Mouse (Mus musculus): ENCODE measurements around the gene Mettl2. TPM values are rescaled to one million over a fixed set of nuclear protein-coding genes. Genes with fewer than 3 reads are reported as not detected.
A peak's percentile ranks its signal among the peaks of the same experiment; 100 is the strongest.

Mettl2 gene
- polyA plus RNA-seq, 1 experiment from 2014 or later: 43.2 TPM

- WGBS: under 1% methylated on average over 54 of the region's 60 CpGs
- Histone ChIP-seq H3K4me2 (ENCODE audit: low read depth, low read length, severe bottlenecking) (peak overlapping the region; percentile 82), H3K4me1 (replicated peaks; ENCODE audit: control insufficient read depth, insufficient read depth, low read length) (no peaks in the 10 kb centered on the region; the same call in 1 of the 2 replicates), H3K27me3 (ENCODE audit: control insufficient read depth, insufficient read depth, low read length) (no peaks in the 10 kb centered on the region), H3K4me3 (ENCODE audit: low read depth, low read length) (peak overlapping the region; percentile 94), H3K27ac (ENCODE audit: low read depth, low read length) (peak overlapping the region; percentile 88), H3K9ac (ENCODE audit: low read length) (peak overlapping the region; percentile 99), H3K36me3 (ENCODE audit: control insufficient read depth, insufficient read depth, low read length) (peaks cover 8% of the 10 kb centered on the region; the same call in 1 of the 2 replicates), H3K9me3 (ENCODE audit: control insufficient read depth, low read length) (no peaks in the 10 kb centered on the region; the same call in 1 of the 2 replicates)
- ATAC-seq (replicated peaks; ENCODE audit: low FRiP score): peak; percentile 98
- peak; percentile 99 for DNase-seq (ENCODE audit: low spot score)
Observed at GRCm38 (mm10) chr11:105181126-105181637, 55.0 kb downstream of the Mettl2 start.

DNA sequence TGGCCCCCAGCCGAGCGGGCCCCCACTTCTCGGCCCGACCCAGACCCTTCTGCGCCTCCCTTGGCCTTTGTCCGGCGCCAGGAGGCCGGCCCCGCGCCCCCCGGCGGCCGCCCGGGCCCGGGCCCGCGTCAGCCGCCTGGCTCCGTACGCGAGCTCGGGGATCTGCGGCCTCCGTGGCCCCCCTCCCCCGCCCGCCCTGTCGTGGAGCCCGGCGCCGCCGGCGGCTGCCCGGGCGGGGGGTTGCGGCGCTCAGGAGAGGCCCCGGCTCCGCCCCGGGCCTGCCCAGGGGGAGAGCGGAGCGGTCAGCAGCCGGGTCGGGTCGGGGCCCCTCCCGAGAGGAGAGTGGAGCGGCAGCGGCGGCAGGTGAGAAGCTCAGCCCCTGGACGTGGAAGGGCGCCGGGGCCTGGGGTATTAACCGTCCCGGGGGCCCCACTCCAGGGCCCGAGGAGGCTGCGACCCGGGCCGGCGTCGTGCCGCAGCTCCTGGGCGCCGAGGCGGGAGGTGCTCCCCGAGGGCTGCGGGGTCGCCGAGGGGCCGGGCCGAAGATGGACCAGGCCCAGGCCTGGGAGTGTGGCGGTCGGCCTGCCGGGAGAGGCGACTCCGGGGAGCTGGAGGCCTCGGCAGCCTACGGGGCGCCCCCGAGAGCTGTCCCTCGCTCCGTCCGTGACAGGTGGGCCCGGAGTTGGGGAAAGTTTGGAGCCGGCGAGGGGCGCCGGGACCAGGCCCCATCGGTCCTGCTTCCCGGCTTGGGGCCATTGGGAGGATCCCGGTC, 55.6 kb downstream of the Mettl2 start:
- Histone ChIP-seq H3K4me2 (ENCODE audit: low read depth, low read length, severe bottlenecking) (peak overlapping the region; percentile 57), H3K9ac (ENCODE audit: low read length) (peak overlapping the region; percentile 99), H3K9me3 (ENCODE audit: control insufficient read depth, low read length) (no peaks in the 10 kb centered on the region; the same call in 1 of the 2 replicates), H3K27ac (ENCODE audit: low read depth, low read length) (peak overlapping the region; percentile 88), H3K27me3 (ENCODE audit: control insufficient read depth, insufficient read depth, low read length) (no peaks in the 10 kb centered on the region), H3K36me3 (ENCODE audit: control insufficient read depth, insufficient read depth, low read length) (peaks cover 8% of the 10 kb centered on the region; the same call in 1 of the 2 replicates), H3K4me3 (ENCODE audit: low read depth, low read length) (peak overlapping the region; percentile 94), H3K4me1 (replicated peaks; ENCODE audit: control insufficient read depth, insufficient read depth, low read length) (no peaks in the 10 kb centered on the region; the same call in 1 of the 2 replicates)
- WGBS: 4% methylated on average over 60 of the region's 89 CpGs
- peak; percentile 77 for ATAC-seq (replicated peaks; ENCODE audit: low FRiP score)
- peak; percentile 78 for DNase-seq (ENCODE audit: low spot score)

DNA sequence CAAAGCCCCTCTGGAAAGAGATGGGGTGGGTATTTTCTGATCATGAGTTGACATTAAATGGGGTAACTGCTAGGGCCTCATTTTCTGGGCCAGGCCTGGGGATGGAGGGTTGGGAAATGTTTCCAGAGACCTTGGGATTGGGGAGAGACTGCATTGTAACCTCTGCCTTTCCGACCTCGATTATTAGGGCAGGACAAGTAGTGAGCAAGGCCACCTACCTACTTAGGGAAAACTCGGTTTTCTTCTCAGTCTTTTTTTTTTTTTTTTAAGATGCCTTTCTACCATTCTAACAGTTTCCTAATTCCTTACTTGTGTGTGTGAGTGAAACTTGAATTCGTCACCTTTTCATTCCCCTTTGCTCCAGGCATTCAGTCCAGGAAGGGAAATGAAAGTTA, 56.2 kb downstream of the Mettl2 start:
- peak overlapping the region; percentile 57 for H3K4me2 ChIP-seq (ENCODE audit: low read depth, low read length, severe bottlenecking)
- no peak for ATAC-seq (replicated peaks; ENCODE audit: low FRiP score)

GRCm38 (mm10) chr11:105184678-105185077, 58.5 kb downstream of the Mettl2 start:
- no peak overlapping the region for H3K9ac ChIP-seq (ENCODE audit: low read length)
- no peaks in the 10 kb centered on the region for H3K9me3 ChIP-seq (ENCODE audit: control insufficient read depth, low read length)
- WGBS: 92% methylated on average over 3 of the region's 3 CpGs
- no peak for ATAC-seq (replicated peaks; ENCODE audit: low FRiP score)
- H3K4me1 ChIP-seq (replicated peaks; ENCODE audit: control insufficient read depth, insufficient read depth, low read length): no peaks in the 10 kb centered on the region; the same call in 1 of the 2 replicates
- no peak overlapping the region for H3K4me2 ChIP-seq (ENCODE audit: low read depth, low read length, severe bottlenecking)
- H3K36me3 ChIP-seq (ENCODE audit: control insufficient read depth, insufficient read depth, low read length): peaks cover 8% of the 10 kb centered on the region; the same call in 1 of the 2 replicates
- H3K27me3 ChIP-seq (ENCODE audit: control insufficient read depth, insufficient read depth, low read length): no peaks in the 10 kb centered on the region
- DNase-seq (ENCODE audit: low spot score): no peak
- no peak overlapping the region for H3K4me3 ChIP-seq (ENCODE audit: low read depth, low read length)
- no peak overlapping the region for H3K27ac ChIP-seq (ENCODE audit: low read depth, low read length)

More for the DNA sequence above, 56.2 kb downstream of the Mettl2 start:
- DNase-seq (ENCODE audit: low spot score): no peak
- no peaks in the 10 kb centered on the region; the same call in 1 of the 2 replicates for H3K9me3 ChIP-seq (ENCODE audit: control insufficient read depth, low read length)
- no peaks in the 10 kb centered on the region for H3K27me3 ChIP-seq (ENCODE audit: control insufficient read depth, insufficient read depth, low read length)
- peak overlapping the region; percentile 94 for H3K4me3 ChIP-seq (ENCODE audit: low read depth, low read length)
- H3K27ac ChIP-seq (ENCODE audit: low read depth, low read length): peak overlapping the region; percentile 88; the same call in 1 of the 2 replicates
- no peaks in the 10 kb centered on the region; the same call in 1 of the 2 replicates for H3K4me1 ChIP-seq (replicated peaks; ENCODE audit: control insufficient read depth, insufficient read depth, low read length)
- 8% methylated on average over 4 of the region's 4 CpGs for WGBS
- H3K36me3 ChIP-seq (ENCODE audit: control insufficient read depth, insufficient read depth, low read length): peaks cover 8% of the 10 kb centered on the region; the same call in 1 of the 2 replicates
- H3K9ac ChIP-seq (ENCODE audit: low read length): peak overlapping the region; percentile 99

Other genes with a start within 250 kb of the Mettl2 start
- gene Efcab3, start 62.8 kb upstream of the Mettl2 start, polyA plus RNA-seq (2014; fragmentation: Nextera tagmentation; extraction: Ambion mirVana): not detected in 2 replicates
- gene Gm10842, start 20.5 kb downstream of the Mettl2 start, polyA plus RNA-seq (2014; fragmentation: Nextera tagmentation; extraction: Ambion mirVana): not detected in 2 replicates
- 27.5 and 31.5 TPM in 2 replicates for gene Tlk2, start 52.4 kb downstream of the Mettl2 start, polyA plus RNA-seq (2014; fragmentation: Nextera tagmentation; extraction: Ambion mirVana)
- gene Mrc2, start 166.2 kb downstream of the Mettl2 start, polyA plus RNA-seq (2014; fragmentation: Nextera tagmentation; extraction: Ambion mirVana): 11.4 and 11.9 TPM in 2 replicates